Mouse (Mus musculus): ENCODE data around the gene Cks2.

The Cks2 gene

GRCm38 (mm10) chr13:51678687-51679086 is 33.7 kb downstream of the Cks2 start:
- in situ Hi-C loops (cut with MseI, MboI) = no loop called here

DNA sequence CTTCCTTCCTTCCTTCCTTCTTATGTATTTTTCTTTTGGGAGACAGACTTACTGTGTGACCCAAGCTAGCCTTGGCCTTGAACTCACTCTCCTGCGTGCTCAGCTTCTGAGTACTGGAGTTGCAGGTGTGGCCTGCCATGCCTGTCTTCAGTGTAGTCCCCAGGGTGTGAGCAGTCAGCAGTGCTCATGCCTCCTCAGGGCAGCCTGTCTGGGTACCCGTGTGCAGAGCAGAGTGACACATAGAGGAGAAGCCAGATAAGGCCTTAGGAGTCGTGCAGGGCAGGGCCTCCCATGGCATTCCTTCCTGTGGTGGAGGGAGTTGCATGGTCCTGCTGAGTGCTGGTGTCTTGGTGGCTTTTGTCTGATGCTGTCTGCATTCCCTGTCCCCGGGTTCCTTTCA is 34.3 kb downstream of the Cks2 start:
- in situ Hi-C loops (cut with MseI, MboI) = no loop called here

DNA sequence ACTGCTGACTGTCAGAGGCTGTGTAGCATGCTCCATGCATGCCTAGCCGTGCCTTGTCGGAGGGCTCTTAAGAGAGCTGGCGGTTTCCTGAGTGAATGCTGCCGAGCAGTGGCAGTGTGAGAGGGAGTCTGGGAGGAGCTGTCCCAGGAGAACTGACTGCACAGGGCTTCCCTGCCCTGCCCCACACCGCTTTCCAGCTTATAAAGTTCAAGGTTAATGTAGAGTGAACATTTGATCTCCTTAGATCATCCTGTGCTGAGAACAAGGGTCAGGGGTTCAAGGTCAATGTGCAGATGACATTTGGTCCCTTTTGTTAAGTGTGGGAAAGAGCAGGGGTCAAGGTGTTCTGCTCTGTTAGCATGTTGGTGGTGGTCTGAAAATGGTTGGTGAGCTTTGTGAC is 36.0 kb downstream of the Cks2 start:
- in situ Hi-C loops (cut with MseI, MboI) = no loop called here

GRCm38 (mm10) chr13:51681634-51682033 is 36.6 kb downstream of the Cks2 start:
- in situ Hi-C loops (cut with MseI, MboI) = no loop called here

DNA sequence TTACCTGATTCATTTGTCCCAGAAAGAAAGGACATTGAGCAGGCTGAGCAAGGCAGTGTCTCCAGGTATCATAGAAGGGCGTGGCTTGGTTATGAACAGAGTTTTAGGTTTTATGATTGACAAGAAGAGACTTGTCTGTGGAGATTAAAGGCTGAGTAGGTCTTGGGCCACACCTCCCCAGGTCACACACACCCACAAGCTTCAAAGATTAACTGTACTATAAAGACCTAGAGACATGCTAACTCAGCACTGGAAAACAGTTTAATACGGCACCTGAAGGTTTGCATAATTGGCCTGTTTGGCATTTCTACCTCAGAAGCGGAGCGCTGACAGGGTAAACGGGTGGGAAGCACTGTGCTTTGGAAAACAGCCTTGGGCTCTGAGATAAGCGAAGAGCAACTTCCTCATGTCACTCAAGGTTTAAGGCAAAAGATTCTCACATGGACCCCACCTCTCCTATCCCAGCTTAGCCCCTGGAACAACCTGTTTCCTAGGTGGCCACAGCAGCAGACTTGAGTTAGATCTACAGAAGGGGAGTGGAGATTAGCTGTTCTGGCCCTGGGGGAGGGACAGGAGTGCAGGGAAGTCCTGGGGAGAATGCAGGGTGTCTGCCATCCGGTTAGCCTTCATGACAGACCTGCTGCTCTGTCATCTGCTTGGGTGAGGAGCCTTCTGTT is 40.4 kb downstream of the Cks2 start:
- in situ Hi-C loops (cut with MseI, MboI) = no loop called here

GRCm38 (mm10) chr13:51686966-51687365 is 41.9 kb downstream of the Cks2 start:
- in situ Hi-C loops (cut with MseI, MboI) = no loop called here

GRCm38 (mm10) chr13:51688688-51689087 is 43.7 kb downstream of the Cks2 start:
- in situ Hi-C loops (cut with MseI, MboI) = no loop called here

DNA sequence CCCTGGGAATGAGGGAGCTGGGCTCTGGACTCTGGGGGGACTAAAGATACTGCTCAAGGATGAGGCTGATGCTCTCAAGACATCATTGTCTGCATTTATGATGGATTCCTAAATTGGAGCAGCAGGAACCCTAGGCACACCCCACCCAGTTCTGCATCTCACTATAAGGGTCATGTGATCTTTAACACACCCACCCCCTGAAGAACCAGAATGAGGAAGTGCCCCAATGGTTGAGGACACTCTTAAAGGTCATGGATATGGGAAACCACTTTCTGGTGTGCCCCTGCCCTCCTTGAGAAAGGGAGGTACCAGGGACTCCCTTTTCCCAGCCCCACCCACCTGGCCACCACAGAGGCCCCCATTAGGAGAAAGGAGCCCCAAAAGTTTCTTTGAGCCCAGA is 51.4 kb downstream of the Cks2 start:
- in situ Hi-C loops (cut with MseI, MboI) = no loop called here

DNA sequence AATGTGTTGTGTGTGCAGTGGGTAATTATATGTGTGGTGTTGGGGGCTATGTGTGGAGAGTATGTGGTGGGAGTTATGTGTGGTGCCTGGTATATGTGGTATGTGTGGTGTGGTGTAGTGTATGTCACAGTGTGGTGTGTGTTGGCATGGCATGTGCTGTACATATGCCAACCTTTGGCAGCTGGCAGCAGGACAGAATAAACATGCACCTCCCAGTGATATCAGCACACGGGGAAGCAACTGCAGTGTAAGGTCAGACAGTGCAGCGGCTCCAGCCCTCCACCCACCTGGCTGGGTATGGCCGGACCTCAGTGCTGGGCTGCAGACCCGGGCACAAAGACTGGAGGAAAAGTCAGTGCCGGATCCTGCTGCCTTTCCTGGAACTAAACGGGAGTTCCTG is 52.4 kb downstream of the Cks2 start:
- in situ Hi-C loops (cut with MseI, MboI) = no loop called here

- in situ Hi-C loops (cut with MseI, MboI) = no loop called here
Observed at GRCm38 (mm10) chr13:51697897-51698296, 52.9 kb downstream of the Cks2 start.

DNA sequence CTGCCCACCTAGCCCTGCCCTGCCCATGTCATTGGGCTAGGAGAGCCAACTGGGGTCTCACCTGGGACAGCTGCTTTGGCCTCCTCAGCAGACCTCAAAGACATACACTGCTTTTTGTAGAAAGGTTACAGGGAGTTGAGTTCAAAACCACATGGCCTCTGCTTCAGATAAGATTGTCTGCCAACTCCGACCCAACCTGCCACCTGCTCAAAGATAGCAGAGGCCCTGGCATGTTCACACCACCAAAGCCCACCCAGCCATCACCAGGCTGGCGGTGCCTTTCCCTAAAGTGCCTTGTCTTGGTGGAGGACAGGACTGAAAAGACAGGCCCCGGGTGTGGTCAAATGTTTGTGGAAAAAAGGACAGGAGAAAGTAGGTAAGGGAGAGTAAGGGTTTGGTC is 53.3 kb downstream of the Cks2 start:
- in situ Hi-C loops (cut with MseI, MboI) = no loop called here

Data from mouse trophoblast stem cell (cell line).